Mouse (Mus musculus) bone marrow, adult 2 months (tissue): ENCODE results near the gene Glod5. TPM values are rescaled to one million over a fixed set of nuclear protein-coding genes. Genes with fewer than 3 reads are reported as not detected.
A peak's percentile ranks its signal among the peaks of the same experiment; 100 is the strongest.
"Not testable (repeated sequence)": the region's sequence is repeated elsewhere in the genome, so short reads cannot be mapped to it uniquely, and the experiment has no call there.

Source experiments
- H3K27ac ChIP-seq: fragments of 200-500 bp; 2 replicates; pipeline ENCODE4 v1.5.1; 2012; ENCODE audit warnings: low read depth, mild to moderate bottlenecking, control low read depth, inconsistent platforms, low read length; ENCODE audit not compliant: control insufficient read depth, poor library complexity, insufficient read depth
- H3K4me1 ChIP-seq: fragments of 200-500 bp; 2 replicates; pipeline ENCODE4 v1.6.1; 2011; ENCODE audit warnings: low read length; ENCODE audit not compliant: control insufficient read depth, insufficient read depth
- H3K4me3 ChIP-seq: fragments of 200-500 bp; replicated peaks from 2 replicates; pipeline ENCODE3; 2011; ENCODE audit warnings: mild to moderate bottlenecking, low read depth, low read length, control low read depth; ENCODE audit not compliant: control insufficient read depth
- CTCF ChIP-seq: fragments of 200-500 bp; IDR thresholded peaks from 2 replicates; pipeline ENCODE4 v1.5.1; 2011; ENCODE audit warnings: low read length, control low read depth; ENCODE audit not compliant: control insufficient read depth, insufficient read depth
- POLR2A ChIP-seq: fragments of 200-500 bp; IDR thresholded peaks from 2 replicates; pipeline ENCODE4 v1.6.1; 2011; ENCODE audit warnings: low read depth, mild to moderate bottlenecking, control low read depth, low read length, borderline replicate concordance; ENCODE audit not compliant: control insufficient read depth
- WGBS: fragments of 180-500 bp; shearing (Covaris S2); methylation state at CpG from one replicate; pipeline ENCODE4 v1.1.7; 2018; 5-methylcytosine and 5-hydroxymethylcytosine counted together
- polyA plus RNA-seq: library from polyadenylated mRNA; stranded (reverse); fragments of >200 nt; gene quantifications from 2 replicates; pipeline ENCODE4 v1.2.4, GENCODE M21; 2011; ENCODE audit warnings: low replicate concordance; ENCODE audit not compliant: missing spikeins, insufficient read depth, insufficient read length

Gene Glod5
- polyA plus RNA-seq, 1 experiment: not detected

DNA sequence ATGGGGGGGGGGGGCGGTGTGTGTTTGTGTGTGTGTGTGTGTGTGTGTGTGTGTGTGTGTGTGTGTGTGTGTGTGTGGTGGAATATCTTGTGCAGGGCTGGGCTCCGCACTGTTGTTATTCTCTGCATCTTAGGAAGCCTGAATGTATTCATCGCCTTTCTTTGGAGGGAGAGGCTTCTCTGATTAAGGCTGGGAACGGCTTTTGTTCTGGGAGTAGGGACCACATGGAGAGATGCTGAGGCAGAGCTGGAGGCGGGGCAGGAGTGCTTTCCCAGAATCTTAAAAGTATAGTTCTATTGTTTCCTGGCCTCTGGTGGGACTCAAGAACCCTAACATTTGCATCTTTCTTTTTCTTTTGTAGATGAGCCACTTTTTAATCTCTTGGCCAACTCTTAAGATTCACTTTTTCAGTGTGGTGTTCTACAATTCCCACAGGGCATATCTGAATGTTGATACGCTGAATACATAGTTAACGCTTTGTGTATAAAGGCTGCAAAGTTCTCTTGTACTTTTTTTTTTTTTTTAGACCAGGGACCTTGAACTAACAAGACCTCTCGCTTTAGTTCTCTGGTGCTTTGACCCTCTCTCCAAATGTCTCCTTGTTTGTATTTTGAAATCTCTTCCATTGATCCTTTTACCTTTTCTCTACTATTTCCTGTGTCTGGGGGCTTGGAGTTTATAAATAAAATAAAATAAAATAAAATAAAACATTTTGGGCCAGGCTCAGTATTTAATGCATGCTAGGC is 4.5 kb downstream of the Glod5 start:
- 82% methylated on average over 7 of the region's 8 CpGs for WGBS
- TF ChIP-seq POLR2A (no peak), CTCF (no peak)
- Histone ChIP-seq H3K4me3 (no peak overlapping the region), H3K4me1 (no peaks in the 10 kb centered on the region), H3K27ac (no peak overlapping the region)

DNA sequence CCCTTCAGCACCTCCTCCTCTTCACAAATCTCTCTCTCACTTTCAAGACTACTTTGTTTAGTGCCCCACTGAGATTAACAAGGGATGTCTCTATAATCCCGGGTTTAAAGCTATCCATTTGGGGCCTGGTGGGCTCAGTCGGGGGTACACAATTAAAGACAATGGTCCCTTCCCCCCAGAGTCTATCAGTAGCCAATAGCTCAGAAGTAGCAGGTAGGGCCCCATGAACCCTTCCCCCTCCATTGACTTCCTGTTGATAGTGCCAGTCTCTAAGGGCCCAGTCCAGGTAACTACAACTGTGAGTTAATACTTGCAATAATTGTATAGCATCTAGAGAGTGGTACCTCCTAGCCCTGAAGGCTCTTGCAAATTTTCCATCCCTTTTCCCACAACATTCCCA is 5.1 kb downstream of the Glod5 start:
- no peak overlapping the region for H3K4me3 ChIP-seq
- no peak overlapping the region for H3K27ac ChIP-seq
- H3K4me1 ChIP-seq: no peaks in the 10 kb centered on the region
- no peak for TF ChIP-seq POLR2A
- WGBS: 28% methylated on average over 2 of the region's 2 CpGs

DNA sequence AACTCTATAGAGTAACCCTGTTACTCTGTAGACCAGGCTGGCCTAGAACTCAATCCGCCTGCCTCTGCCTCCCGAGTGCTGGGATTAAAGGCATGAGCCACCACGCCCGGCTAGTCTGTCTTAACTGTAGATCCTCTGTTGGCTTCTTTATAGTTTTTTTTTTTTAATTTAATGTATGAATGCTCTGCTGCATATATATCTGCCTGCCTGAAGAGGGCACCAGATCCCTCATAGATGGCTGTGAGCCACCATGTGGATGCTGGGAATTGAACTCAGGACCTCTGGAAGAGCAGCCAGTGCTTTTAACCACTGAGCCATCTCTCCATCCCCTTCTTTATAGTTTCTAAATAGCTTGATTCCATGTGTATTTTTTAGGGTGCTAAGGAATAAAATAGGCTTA is 8.9 kb downstream of the Glod5 start:
- not testable (repeated sequence) for H3K4me3 ChIP-seq, H3K27ac ChIP-seq, H3K4me1 ChIP-seq
- WGBS: 69% methylated on average over 4 of the region's 4 CpGs

DNA sequence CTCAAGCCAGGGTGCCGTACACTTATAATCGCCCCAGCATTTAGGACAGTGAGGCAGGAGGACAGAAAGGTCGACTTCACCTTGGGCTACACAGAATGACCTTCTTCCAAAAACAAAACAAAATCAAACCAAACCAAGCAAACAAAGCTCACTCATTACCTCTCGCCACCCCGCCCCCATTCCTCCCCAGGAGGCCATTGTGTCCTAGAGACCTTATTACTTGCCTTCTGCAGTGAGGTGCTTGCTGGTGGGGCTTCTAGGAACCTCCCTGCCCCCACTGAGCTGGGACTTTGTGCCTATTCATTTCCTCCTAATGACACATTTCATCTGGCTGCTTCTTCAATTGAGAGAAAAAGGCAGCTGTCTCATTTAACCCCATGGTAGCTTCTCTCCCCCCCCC is 9.7 kb downstream of the Glod5 start:
- Histone ChIP-seq H3K27ac (no peak overlapping the region), H3K4me3 (no peak overlapping the region), H3K4me1 (no peaks in the 10 kb centered on the region)
- 63% methylated on average over 5 of the region's 5 CpGs for WGBS
- no peak for TF ChIP-seq CTCF
- no peak for TF ChIP-seq POLR2A

DNA sequence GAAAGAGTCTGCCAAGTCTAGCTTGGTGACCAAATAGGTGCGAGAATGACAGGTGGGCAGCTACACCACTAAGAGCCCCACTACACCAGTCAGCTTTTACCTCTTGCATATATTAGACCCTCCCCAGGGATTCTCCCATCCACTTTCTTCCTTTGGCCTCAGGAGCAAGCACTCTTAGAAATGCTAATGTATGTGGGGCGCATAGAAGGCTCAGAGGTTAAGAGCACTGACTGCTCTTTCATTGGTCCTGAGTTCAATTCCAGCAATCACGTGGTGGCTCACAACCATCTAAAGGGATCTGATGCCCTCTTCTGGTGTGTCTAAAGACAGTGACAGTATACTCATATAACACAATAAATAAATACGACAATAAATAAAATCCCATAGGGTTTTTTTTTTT is 15.3 kb downstream of the Glod5 start:
- Histone ChIP-seq H3K27ac (no peak overlapping the region), H3K4me3 (no peak overlapping the region), H3K4me1 (no peaks in the 10 kb centered on the region)
- no peak for TF ChIP-seq POLR2A
- no peak for TF ChIP-seq CTCF
- WGBS: 78% methylated on average over 4 of the region's 4 CpGs

DNA sequence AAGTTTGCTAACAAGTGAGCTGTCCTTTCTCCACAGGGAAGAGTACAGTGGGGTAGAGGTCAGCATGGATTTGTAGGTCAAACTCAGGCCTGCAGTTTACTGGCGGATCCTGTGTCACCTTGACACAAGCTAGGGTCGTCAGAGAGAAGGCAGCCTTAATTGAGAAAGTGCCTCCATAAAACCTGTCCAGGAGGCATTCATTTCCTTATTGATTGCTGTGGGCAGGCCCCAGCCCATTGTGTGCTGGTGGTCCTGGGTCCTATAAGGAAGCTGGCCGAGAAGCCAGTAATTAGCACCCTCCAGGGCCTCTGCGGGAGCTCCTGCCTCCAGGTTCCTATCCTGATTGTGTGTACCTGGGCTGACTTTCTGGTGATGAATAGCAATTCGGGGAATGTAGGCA is 16.3 kb downstream of the Glod5 start:
- no peak for TF ChIP-seq CTCF
- no peak for TF ChIP-seq POLR2A
- no peak overlapping the region for H3K27ac ChIP-seq
- H3K4me1 ChIP-seq: no peaks in the 10 kb centered on the region
- 79% methylated on average over 5 of the region's 5 CpGs for WGBS
- no peak overlapping the region for H3K4me3 ChIP-seq

DNA sequence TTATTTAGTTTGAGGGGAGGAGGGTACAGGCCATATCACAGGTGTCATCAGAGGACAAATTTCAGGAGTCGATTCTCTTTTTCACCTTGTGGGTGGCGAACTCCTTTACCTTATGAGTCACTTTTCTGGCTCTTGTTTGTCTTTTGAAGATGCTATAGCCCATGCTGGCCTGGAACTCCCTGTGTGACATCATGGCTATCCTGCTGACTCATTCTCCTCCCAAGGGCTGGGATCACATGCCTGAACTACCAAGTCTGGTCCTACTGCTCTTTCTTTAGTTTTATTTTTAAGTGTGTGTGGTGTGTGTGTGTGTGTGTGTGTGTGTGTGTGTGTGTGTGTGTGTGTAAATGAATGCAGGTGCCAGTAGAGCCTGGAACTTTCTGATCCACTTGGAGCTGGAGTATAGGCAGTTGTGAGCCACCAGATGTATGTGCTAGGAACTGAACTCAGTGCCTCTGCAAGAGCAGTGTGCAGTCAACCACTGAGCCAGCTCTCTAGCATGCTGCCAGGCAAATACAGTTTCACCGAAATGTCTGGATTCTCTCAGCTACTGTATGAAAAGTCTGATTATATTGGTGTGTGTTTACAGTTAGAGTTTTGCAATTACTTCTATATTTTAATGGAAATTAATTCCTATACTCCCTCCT is 17.6 kb downstream of the Glod5 start:
- H3K27ac ChIP-seq: no peak overlapping the region
- no peaks in the 10 kb centered on the region for H3K4me1 ChIP-seq
- TF ChIP-seq CTCF: no peak
- no peak for TF ChIP-seq POLR2A
- 78% methylated on average over 3 of the region's 3 CpGs for WGBS
- no peak overlapping the region for H3K4me3 ChIP-seq

DNA sequence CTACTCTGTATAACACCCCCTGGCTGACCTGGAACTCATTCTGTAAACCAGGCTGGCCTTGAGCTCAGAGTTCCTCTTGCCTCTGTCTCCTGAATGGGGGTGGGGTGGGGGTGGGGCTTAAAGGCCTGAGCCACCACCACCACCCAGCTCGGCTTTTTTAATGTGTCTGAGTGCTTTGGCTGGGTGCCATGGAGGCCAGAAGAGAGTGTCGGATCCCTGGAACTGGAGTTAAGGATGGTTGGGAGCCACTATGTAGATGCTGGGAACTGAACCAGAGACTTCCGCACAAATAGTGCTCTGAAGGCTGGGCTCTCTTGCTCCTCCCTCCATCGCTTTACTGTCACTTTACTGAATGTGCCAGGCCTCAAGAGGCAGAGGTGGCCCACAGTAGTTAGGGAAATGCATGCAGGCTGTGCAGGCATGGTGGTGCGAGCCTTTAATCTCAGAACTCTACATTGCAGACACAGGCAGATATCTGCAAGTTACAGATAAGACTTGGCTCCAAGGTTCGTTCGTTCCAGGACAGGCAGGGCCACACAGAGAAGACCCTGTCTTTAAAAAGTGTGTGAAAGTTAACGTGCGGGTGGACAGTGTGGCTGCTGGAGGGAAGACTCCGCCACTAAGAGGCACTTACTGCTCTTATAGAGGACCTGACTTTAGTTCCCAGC is 25.1 kb downstream of the Glod5 start:
- peak overlapping the region; percentile 79 for H3K27ac ChIP-seq
- H3K4me3 ChIP-seq: no peak overlapping the region
- H3K4me1 ChIP-seq: no peaks in the 10 kb centered on the region; the same call in none of the 2 replicates
- no peak for TF ChIP-seq POLR2A
- no peak for TF ChIP-seq CTCF
- WGBS: 53% methylated on average over 10 of the region's 10 CpGs
